Mouse (Mus musculus): ENCODE results near the gene Marveld1. TPM values are rescaled to one million over a fixed set of nuclear protein-coding genes. Genes with fewer than 3 reads are reported as not detected.
A peak's percentile ranks its signal among the peaks of the same experiment; 100 is the strongest.

Gene Marveld1
- total and polyA plus RNA-seq, 3 experiments = 9.7 to 24.4 TPM; not detected in 1

GRCm38 (mm10) chr19:42129509-42130293, 17.5 kb upstream of the Marveld1 start (continued):
- TF ChIP-seq RAD21 (IDR thresholded peaks at IDR 0.05; ENCODE audit: low read depth, low read length) (no peak), POLR2AphosphoS2 (IDR thresholded peaks at IDR 0.05; ENCODE audit: low read length) (no peak; the same call in 1 of the 2 replicates), MEF2A (IDR thresholded peaks at IDR 0.05; ENCODE audit: extremely low read depth, insufficient replicate concordance, low read depth, low read length, poor library complexity, severe bottlenecking) (0 out of 2 replicates have a peak, but pooled peaks have one; percentile 2), EP300 (IDR thresholded peaks at IDR 0.05; ENCODE audit: low read depth in 1 of 2, low read length in 2 of 2) (peak in 1 of 2 experiments; percentile 7; a peak in 3 of 4 replicates), MAFK (IDR thresholded peaks at IDR 0.05; ENCODE audit: borderline replicate concordance, low read depth, low read length) (no peak), MYB (IDR thresholded peaks at IDR 0.05; ENCODE audit: low read depth, low read length) (no peak), CHD1 (IDR thresholded peaks at IDR 0.05; ENCODE audit: low read depth, low read length) (peak; percentile 96; the same call in 1 of the 2 replicates), TCF12 (IDR thresholded peaks at IDR 0.05; ENCODE audit: low read depth, low read length) (no peak), HCFC1 (IDR thresholded peaks at IDR 0.05; ENCODE audit: low read depth, low read length) (no peak; the same call in 1 of the 2 replicates)

- Histone ChIP-seq H3K9me3 (replicated peaks; ENCODE audit: insufficient read depth, low read length) (no peaks in the 10 kb centered on the region), H3K4me3 (ENCODE audit: control insufficient read depth in 1 of 2, insufficient read depth in 1 of 2, low read depth in 2 of 2, low read length in 2 of 2) (peak overlapping the region; percentile 30 to 42), H3K36me3 (ENCODE audit: control insufficient read depth in 1 of 2, insufficient read depth in 2 of 2, low read length in 2 of 2) (peaks cover 0 to 51% of the 10 kb centered on the region in 2 experiments; a peak in 2 of 4 replicates), H3K4me1 (ENCODE audit: control insufficient read depth in 1 of 2, insufficient read depth in 2 of 2, low read length in 2 of 2) (peaks cover 26 to 48% of the 10 kb centered on the region in 2 experiments), H3K27ac (ENCODE audit: control insufficient read depth, low read depth, low read length) (peak overlapping the region; percentile 96), H3K79me2 (ENCODE audit: control insufficient read depth, insufficient read depth, low read length, poor library complexity) (peaks cover 6% of the 10 kb centered on the region), H3K27me3 (ENCODE audit: control insufficient read depth in 1 of 2, insufficient read depth in 2 of 2, low read length in 2 of 2) (no peaks in the 10 kb centered on the region), H3K9ac (ENCODE audit: control insufficient read depth, low read depth, low read length, poor library complexity, severe bottlenecking) (peak overlapping the region; percentile 78)
- DNase-seq (ENCODE audit: low read depth, low spot score) = no peak
- TF ChIP-seq KAT2A (conservative IDR thresholded peaks at IDR 0.05; ENCODE audit: low read depth, low read length) = no peak
- TF ChIP-seq CHD2 (IDR thresholded peaks at IDR 0.05; ENCODE audit: low read length) = no peak
- TF ChIP-seq POLR2AphosphoS2 (IDR thresholded peaks at IDR 0.05; ENCODE audit: low read length) = no peak
Measured at GRCm38 (mm10) chr19:42130294-42130606, 16.9 kb upstream of the Marveld1 start.

- Histone ChIP-seq H3K9me3 (replicated peaks; ENCODE audit: insufficient read depth, low read length) (no peaks in the 10 kb centered on the region), H3K4me1 (ENCODE audit: control insufficient read depth in 1 of 2, insufficient read depth in 2 of 2, low read length in 2 of 2) (peaks cover 30 to 49% of the 10 kb centered on the region in 2 experiments), H3K36me3 (ENCODE audit: control insufficient read depth in 1 of 2, insufficient read depth in 2 of 2, low read length in 2 of 2) (peaks cover 0 to 51% of the 10 kb centered on the region in 2 experiments; a peak in 2 of 4 replicates), H3K4me3 (ENCODE audit: control insufficient read depth in 1 of 2, insufficient read depth in 1 of 2, low read depth in 2 of 2, low read length in 2 of 2) (no peak overlapping the region), H3K79me2 (ENCODE audit: control insufficient read depth, insufficient read depth, low read length, poor library complexity) (peaks cover 6% of the 10 kb centered on the region), H3K9ac (ENCODE audit: control insufficient read depth, low read depth, low read length, poor library complexity, severe bottlenecking) (peak overlapping the region; percentile 78), H3K27ac (ENCODE audit: control insufficient read depth, low read depth, low read length) (0 out of 2 replicates have a peak overlapping the region, but pooled peaks have one; percentile 96), H3K27me3 (ENCODE audit: control insufficient read depth in 1 of 2, insufficient read depth in 2 of 2, low read length in 2 of 2) (no peaks in the 10 kb centered on the region)
- TF ChIP-seq ETS1 (IDR thresholded peaks at IDR 0.05; ENCODE audit: low read depth, low read length) (no peak), UBTF (IDR thresholded peaks at IDR 0.05; ENCODE audit: borderline replicate concordance, insufficient read depth, low read depth, low read length) (no peak), ZMIZ1 (IDR thresholded peaks at IDR 0.05; ENCODE audit: low read depth, low read length) (no peak), ZNF384 (IDR thresholded peaks at IDR 0.05; ENCODE audit: low read depth, low read length) (no peak), SMC3 (IDR thresholded peaks at IDR 0.05; ENCODE audit: low read depth, low read length) (no peak)
- DNase-seq (ENCODE audit: low read depth, low spot score) = peak; percentile 40
Measured at GRCm38 (mm10) chr19:42131101-42131500, 16.1 kb upstream of the Marveld1 start.

Measured in MEL (cell line).